Mouse (Mus musculus): ENCODE measurements around the gene Mxi1. TPM values are rescaled to one million over a fixed set of nuclear protein-coding genes. Genes with fewer than 3 reads are reported as not detected.

The Mxi1 gene
- 10 to 100 TPM; 21.5 to 38.3 TPM for polyA plus RNA-seq (2017; shearing (Covaris generic))

GRCm38 (mm10) chr19:53310348-53310747 lies at the start of gene Mxi1:
Gene Mxi1 (plus strand): TSS chr19:53310518.

DNA sequence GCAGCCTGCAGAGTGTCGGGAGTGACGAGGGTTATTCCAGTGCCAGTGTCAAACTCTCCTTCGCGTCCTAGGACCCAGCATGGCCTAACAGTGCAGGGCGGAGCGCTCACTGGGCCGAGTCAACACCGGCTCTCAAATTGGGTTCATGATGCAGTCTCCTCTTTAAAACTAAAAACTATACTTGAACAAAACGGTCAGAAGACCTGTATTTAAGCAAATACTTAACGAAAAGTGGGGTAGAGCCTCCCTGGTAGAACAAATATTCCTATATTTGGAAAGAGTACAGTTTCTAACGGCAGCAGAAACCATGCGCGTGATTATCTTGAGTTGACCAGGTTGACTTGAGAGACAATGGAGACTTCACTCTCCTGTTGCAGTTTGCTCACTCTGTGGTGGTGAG lies 61.3 kb downstream of the Mxi1 start, which contains the start of gene Gm10197:
Gm10197 (minus strand) TSS at position 101 of the 400 bp plus-strand sequence.

DNA sequence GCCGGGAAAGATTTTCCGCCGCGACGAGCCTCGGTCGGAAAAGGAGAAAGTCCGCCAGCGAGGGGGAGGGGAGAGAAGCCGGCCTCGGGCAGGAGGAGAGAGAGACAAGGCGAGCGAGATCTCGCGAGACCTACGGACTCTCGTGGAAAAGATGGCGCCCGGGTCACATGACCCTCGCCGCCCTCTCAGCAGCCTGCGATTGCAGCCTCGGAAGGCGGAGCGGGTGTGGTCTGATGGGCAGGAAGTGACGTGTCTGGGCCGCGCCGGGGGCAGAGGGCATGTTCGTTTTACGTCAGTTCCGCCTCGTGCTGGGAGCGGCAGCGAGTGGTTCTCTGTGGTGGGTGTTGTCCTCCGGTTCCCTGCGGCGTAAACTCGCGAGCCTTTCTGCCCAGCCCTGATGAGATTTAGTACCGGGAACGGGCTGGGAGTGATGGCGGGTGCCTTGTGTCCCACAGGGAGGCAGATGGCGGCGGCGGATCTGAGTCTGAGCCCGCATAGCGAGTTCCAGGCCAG lies 80.2 kb downstream of the Mxi1 start, which contains the start of gene Smndc1:
Smndc1 (minus strand) TSS at position 84 of the 513 bp plus-strand sequence.

Other genes starting within 250 kb of the Mxi1 start
- 100 to 1,000 TPM; 200 to 203 TPM for gene Add3, start 170.1 kb upstream of the Mxi1 start, polyA plus RNA-seq (2017; shearing (Covaris generic))
- not detected for gene Gm10197, start 61.2 kb downstream of the Mxi1 start, polyA plus RNA-seq (2017; shearing (Covaris generic))
- gene Smndc1, start 80.1 kb downstream of the Mxi1 start, polyA plus RNA-seq (2017; shearing (Covaris generic)), result 10 to 100 TPM; 69.0 to 69.5 TPM
- gene Dusp5, start 218.6 kb downstream of the Mxi1 start, polyA plus RNA-seq (2017; shearing (Covaris generic)), result 100 to 1,000 TPM in 1 of 2 experiments, 10 to 100 TPM in 1; 47.9 to 167 TPM